Mouse (Mus musculus) CH12.LX (cell line): ENCODE measurements around the gene Uhrf1bp1l. TPM values are rescaled to one million over a fixed set of nuclear protein-coding genes. Genes with fewer than 3 reads are reported as not detected.

ENCODE experiments used
- DNase-seq: peaks from one replicate; pipeline ENCODE4 v3.0.0-alpha.2; 2013; ENCODE audit errors: extremely low read depth
- H3K27ac ChIP-seq: 2 replicates; pipeline ENCODE4 v1.5.1; 2012; ENCODE audit warnings: low read depth, mild to moderate bottlenecking, control low read depth, moderate library complexity; ENCODE audit not compliant: insufficient read depth
- H3K27me3 ChIP-seq: replicated peaks from 2 replicates; pipeline ENCODE3; 2012; ENCODE audit warnings: inconsistent platforms
- H3K36me3 ChIP-seq, 2 experiments: replicated peaks in 1 of 2; 2 replicates each; pipeline versions ENCODE3 to v1.6.1; 2012; ENCODE audit warnings: inconsistent platforms in 1 of 2, low read length in 1 of 2, mild to moderate bottlenecking in 1 of 2, mixed read lengths in 1 of 2, moderate library complexity in 1 of 2; ENCODE audit not compliant: control insufficient read depth in 1 of 2, insufficient read depth in 1 of 2
- H3K4me1 ChIP-seq, 2 experiments: 2 replicates each; pipeline ENCODE4 v1.6.1; 2012; ENCODE audit warnings: inconsistent platforms in 1 of 2, moderate library complexity in 1 of 2; ENCODE audit not compliant: insufficient read depth in 2 of 2, control insufficient read depth in 1 of 2
- H3K4me2 ChIP-seq: 2 replicates; pipeline ENCODE4 v1.6.1; 2012; ENCODE audit warnings: low read depth, mild to moderate bottlenecking, control low read depth; ENCODE audit not compliant: poor library complexity, insufficient read depth, severe bottlenecking
- H3K4me3 ChIP-seq, 3 experiments: fragments of 150-350 bp in 1 of 3; sonication (generic) in 1 of 3; replicated peaks in 1 of 3; 2 replicates each; pipeline versions ENCODE3 to v1.5.1; 2011 to 2012; ENCODE audit warnings: low read depth in 2 of 3, low read length in 2 of 3, mild to moderate bottlenecking in 2 of 3, moderate library complexity in 2 of 3, control low read depth in 1 of 3, improper control_type of control experiment in 1 of 3, inconsistent platforms in 1 of 3, mixed read lengths in 1 of 3; ENCODE audit not compliant: poor library complexity in 1 of 3
- H3K79me2 ChIP-seq: replicated peaks from 2 replicates; pipeline ENCODE4 v1.6.1; 2012; ENCODE audit warnings: mild to moderate bottlenecking, moderate library complexity; ENCODE audit not compliant: control insufficient read depth, poor library complexity, insufficient read depth, severe bottlenecking; ENCODE audit errors: extremely low read depth
- H3K9ac ChIP-seq: 2 replicates; pipeline ENCODE4 v1.6.1; 2012; ENCODE audit warnings: low read depth, mild to moderate bottlenecking, control low read depth, moderate library complexity; ENCODE audit not compliant: insufficient read depth
- H3K9me3 ChIP-seq: replicated peaks from 2 replicates; pipeline ENCODE3; 2012; ENCODE audit warnings: low read length, inconsistent platforms, mixed read lengths
- BHLHE40 ChIP-seq: IDR thresholded peaks from 2 replicates; pipeline ENCODE4 v1.6.1; 2011; ENCODE audit warnings: mild to moderate bottlenecking, low read depth, low read length, improper control_type of control experiment
- CHD1 ChIP-seq: IDR thresholded peaks from 2 replicates; pipeline ENCODE4 v1.6.1; 2012; ENCODE audit warnings: low read depth, low read length, improper control_type of control experiment, inconsistent platforms
- CHD2 ChIP-seq: IDR thresholded peaks from 2 replicates; pipeline ENCODE4 v1.6.1; 2011; ENCODE audit warnings: low read length, improper control_type of control experiment
- CTCF ChIP-seq, 2 experiments: IDR thresholded peaks in 1 of 2; conservative IDR thresholded peaks in 1 of 2; 2 replicates each; pipeline ENCODE4 v1.5.1; 2011 to 2012; ENCODE audit warnings: low read depth in 2 of 2, low read length in 2 of 2, improper control_type of control experiment in 1 of 2, inconsistent platforms in 1 of 2, mild to moderate bottlenecking in 1 of 2, moderate library complexity in 1 of 2
- ELF1 ChIP-seq: IDR thresholded peaks from 2 replicates; pipeline ENCODE4 v1.6.1; 2014; ENCODE audit warnings: low read depth, mild to moderate bottlenecking, inconsistent platforms, low read length, improper control_type of control experiment
- EP300 ChIP-seq: IDR thresholded peaks from 2 replicates; pipeline ENCODE4 v1.6.1; 2011; ENCODE audit warnings: low read length, improper control_type of control experiment
- ETS1 ChIP-seq: conservative IDR thresholded peaks from 2 replicates; pipeline ENCODE4 v1.6.1; 2012; ENCODE audit warnings: low read depth, mild to moderate bottlenecking, inconsistent platforms, low read length, improper control_type of control experiment, moderate library complexity
- GABPA ChIP-seq: IDR thresholded peaks from 2 replicates; pipeline ENCODE4 v1.6.1; 2012; ENCODE audit warnings: low read depth, low read length, improper control_type of control experiment, inconsistent platforms; ENCODE audit not compliant: insufficient replicate concordance
- HCFC1 ChIP-seq: IDR thresholded peaks from 2 replicates; pipeline ENCODE4 v1.6.1; 2012; ENCODE audit warnings: low read depth, mild to moderate bottlenecking, inconsistent platforms, low read length, improper control_type of control experiment
- KAT2A ChIP-seq: IDR thresholded peaks from 2 replicates; pipeline ENCODE4 v1.6.1; 2012; ENCODE audit warnings: low read length, improper control_type of control experiment, inconsistent platforms; ENCODE audit not compliant: insufficient replicate concordance
- MAX ChIP-seq: IDR thresholded peaks from 2 replicates; pipeline ENCODE4 v1.6.1; 2011; ENCODE audit warnings: low read length, improper control_type of control experiment
- MAZ ChIP-seq: IDR thresholded peaks from 2 replicates; pipeline ENCODE4 v1.6.1; 2012; ENCODE audit warnings: low read depth, mild to moderate bottlenecking, inconsistent platforms, low read length, improper control_type of control experiment, moderate library complexity
- MYC ChIP-seq: IDR thresholded peaks from 2 replicates; pipeline ENCODE4 v1.6.1; 2011; ENCODE audit warnings: low read depth, mild to moderate bottlenecking, improper control_type of control experiment, low read length
- POLR2AphosphoS2 ChIP-seq: IDR thresholded peaks from 2 replicates; pipeline ENCODE4 v1.6.1; 2011; ENCODE audit warnings: low read depth, low read length, improper control_type of control experiment
- RAD21 ChIP-seq: IDR thresholded peaks from 2 replicates; pipeline ENCODE4 v1.6.1; 2011; ENCODE audit warnings: low read depth, mild to moderate bottlenecking, low read length, improper control_type of control experiment, moderate library complexity
- SMC3 ChIP-seq: IDR thresholded peaks from 2 replicates; pipeline ENCODE4 v1.6.1; 2011; ENCODE audit warnings: low read depth, low read length, improper control_type of control experiment
- UBTF ChIP-seq: IDR thresholded peaks from 2 replicates; pipeline ENCODE4 v1.6.1; 2012; ENCODE audit warnings: low read depth, mild to moderate bottlenecking, inconsistent platforms, low read length, improper control_type of control experiment, moderate library complexity
- ZC3H11A ChIP-seq: IDR thresholded peaks from 2 replicates; pipeline ENCODE4 v1.6.1; 2012; ENCODE audit warnings: low read depth, mild to moderate bottlenecking, inconsistent platforms, low read length, improper control_type of control experiment
- ZMIZ1 ChIP-seq: IDR thresholded peaks from 2 replicates; pipeline ENCODE4 v1.6.1; 2012; ENCODE audit warnings: low read depth, mild to moderate bottlenecking, inconsistent platforms, low read length, improper control_type of control experiment
- dilution Hi-C: fragments of 300-500 bp; cut with MboI; formaldehyde crosslinking; loops from 2 replicates; pipeline ENCODE4 v1.14.3; 2020; ENCODE audit warnings: low sequenced_read_pairs; ENCODE audit not compliant: extremely low pct_unique_long_range_greater_than_20kb, extremely low pct_ligation_motif_present
- in situ Hi-C: fragments of 300-500 bp; cut with MboI; formaldehyde crosslinking; loops from 3 replicates; pipeline ENCODE4 v1.14.3; 2019; ENCODE audit warnings: low sequenced_read_pairs, low pct_ligation_motif_present, low pct_unique_long_range_greater_than_20kb, mixed read lengths
- polyA plus RNA-seq: library from polyadenylated mRNA; unstranded; fragments of >175 nt; gene quantifications from 2 replicates; pipeline ENCODE4 v1.2.1, GENCODE M21; 2012; ENCODE audit warnings: low read depth; ENCODE audit not compliant: insufficient read length
- total RNA-seq, 2 experiments: library from RNA; depleted of rRNA; stranded (reverse); fragments of 300-350 nt in 1 of 2; fragments of >200 nt in 1 of 2; gene quantifications; 2 replicates each; pipeline ENCODE4 v1.2.3; 2012 to 2014

Uhrf1bp1l gene
- total and polyA plus RNA-seq, 3 experiments, result 18.8 to 40.1 (median 27.9) TPM

GRCm38 (mm10) chr10:89732001-89732794 lies 12.6 kb upstream of the Uhrf1bp1l start, which contains the start of gene Actr6 (continued):
- TF ChIP-seq ETS1 (no peak), RAD21 (no peak), MAX (peak; percentile 97), BHLHE40 (0 out of 2 replicates have a peak, but pooled peaks have one; percentile 31), HCFC1 (peak; percentile 93), SMC3 (no peak), ZMIZ1 (peak; percentile 57; the same call in 1 of the 2 replicates), ELF1 (peak; percentile 88), MYC (peak; percentile 94), ZC3H11A (no peak), UBTF (no peak), MAZ (no peak), CHD2 (no peak)

- no peak for DNase-seq
- dilution Hi-C loops, result no loop called here
- H3K79me2 ChIP-seq, result no peaks in the 10 kb centered on the region
- in situ Hi-C loops, result no loop called here
- H3K4me1 ChIP-seq, result peaks cover 2 to 12% of the 10 kb centered on the region in 2 experiments; a peak in 2 of 4 replicates
- no peaks in the 10 kb centered on the region for H3K36me3 ChIP-seq
- TF ChIP-seq EP300, result no peak
- TF ChIP-seq CTCF (conservative IDR thresholded peaks at IDR 0.05 in 1 of 2, IDR thresholded peaks at IDR 0.05 in 1 of 2; ENCODE audit: low read depth in 2 of 2, low read length in 2 of 2), result peak in 1 of 2 experiments; percentile 14; a peak in 2 of 4 replicates
- no peak for TF ChIP-seq ZC3H11A
- no peak for TF ChIP-seq CHD1
- H3K27ac ChIP-seq, result no peak overlapping the region
- H3K9ac ChIP-seq, result no peak overlapping the region
- peaks cover 3% of the 10 kb centered on the region for H3K27me3 ChIP-seq
- no peaks in the 10 kb centered on the region for H3K9me3 ChIP-seq
- no peak overlapping the region for H3K4me3 ChIP-seq
- no peak overlapping the region for H3K4me2 ChIP-seq
These were observed 7.7 kb upstream of the Uhrf1bp1l start for GRCm38 (mm10) chr10:89737092-89737491.

- Histone ChIP-seq H3K4me2 (no peak overlapping the region), H3K4me1 (peaks cover 2 to 9% of the 10 kb centered on the region in 2 experiments; a peak in 2 of 4 replicates), H3K79me2 (no peaks in the 10 kb centered on the region), H3K4me3 (no peak overlapping the region), H3K27me3 (peaks cover 3% of the 10 kb centered on the region), H3K27ac (no peak overlapping the region), H3K36me3 (no peaks in the 10 kb centered on the region), H3K9ac (no peak overlapping the region), H3K9me3 (no peaks in the 10 kb centered on the region)
- no peak for TF ChIP-seq GABPA
- no peak for TF ChIP-seq KAT2A
- no peak for TF ChIP-seq POLR2AphosphoS2
- no peak for DNase-seq
- in situ Hi-C loops, result no loop called here
- dilution Hi-C loops, result no loop called here
These were observed 6.9 kb upstream of the Uhrf1bp1l start for GRCm38 (mm10) chr10:89737887-89738286.
